Mouse (Mus musculus) heart, adult 2 months (tissue): ENCODE measurements around the gene Lmtk3.

Experiments
- CTCF ChIP-seq: fragments of 200-600 bp; IDR thresholded peaks from 2 replicates; pipeline ENCODE4 v1.8.1; 2022; ENCODE audit warnings: antibody characterized with exemption, mild to moderate bottlenecking, moderate library complexity
- POLR2A ChIP-seq: fragments of 200-500 bp; IDR thresholded peaks from 2 replicates; pipeline ENCODE4 v1.6.1; 2011; ENCODE audit warnings: mild to moderate bottlenecking, low read depth, low read length, control low read depth; ENCODE audit not compliant: insufficient read depth

DNA sequence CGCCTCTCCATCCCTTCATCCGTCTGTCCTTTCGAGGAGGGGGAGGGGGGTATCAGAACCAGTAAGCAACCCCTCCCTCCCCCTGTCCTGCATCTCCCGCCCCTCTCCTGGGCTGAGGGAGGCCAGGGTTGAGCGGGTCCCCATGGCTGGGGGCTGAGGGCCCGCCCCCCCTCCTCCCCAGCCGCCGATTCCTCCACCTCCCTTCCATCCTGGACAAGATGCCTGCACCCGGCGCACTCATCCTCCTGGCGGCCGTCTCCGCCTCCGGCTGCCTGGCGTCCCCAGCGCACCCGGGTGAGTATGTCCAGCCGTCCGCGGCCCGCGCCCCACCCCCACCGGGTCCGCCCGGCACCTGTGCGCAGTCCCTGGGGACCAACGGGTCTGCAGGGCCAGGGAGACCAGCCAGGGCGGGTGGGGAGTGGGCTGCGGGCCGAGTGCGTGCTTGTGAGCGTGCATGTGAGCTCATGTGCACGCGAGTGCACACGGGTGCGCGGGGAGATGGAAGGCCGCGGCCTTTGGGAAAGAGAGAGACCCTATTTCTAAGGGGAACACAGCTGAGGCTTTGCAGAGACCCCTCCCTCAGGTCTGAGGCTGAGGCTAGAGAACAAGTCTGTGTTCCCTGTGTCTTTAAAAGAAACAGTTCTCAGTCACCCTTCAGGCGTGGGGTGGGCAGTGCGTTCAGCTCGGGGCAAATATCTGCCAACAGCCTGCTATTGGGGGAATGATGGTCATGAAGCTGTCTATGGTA, 2.0 kb downstream of the Lmtk3 start:
- TF ChIP-seq CTCF (no peak), POLR2A (no peak)
